Mouse (Mus musculus) kidney, adult 11 months (tissue): ENCODE data around the gene 4930558K02Rik.

Experiments used
- DNase-seq: peaks from one replicate; pipeline ENCODE4 v3.0.0; 2022

4930558K02Rik gene

DNA sequence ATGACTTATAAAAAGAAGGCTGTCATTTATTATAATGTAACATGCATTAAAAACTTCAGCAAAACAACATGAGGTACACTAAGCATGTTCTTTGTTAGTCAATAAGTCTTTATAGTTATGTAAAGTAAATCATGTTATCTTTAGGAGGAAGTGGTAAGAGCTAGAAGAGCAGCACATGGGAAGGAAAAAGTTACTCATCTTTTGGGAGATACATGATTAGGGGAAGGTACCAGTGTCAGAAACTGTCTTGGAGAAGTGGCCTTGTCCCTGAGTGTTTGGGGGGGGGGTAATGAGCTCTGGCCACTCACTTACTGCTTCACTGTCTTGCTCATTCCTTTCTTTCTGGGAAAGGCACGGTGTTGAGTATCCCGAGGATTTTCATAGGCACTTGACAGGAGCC lies 37.4 kb downstream of the 4930558K02Rik start:
- DNase-seq: no peak

DNA sequence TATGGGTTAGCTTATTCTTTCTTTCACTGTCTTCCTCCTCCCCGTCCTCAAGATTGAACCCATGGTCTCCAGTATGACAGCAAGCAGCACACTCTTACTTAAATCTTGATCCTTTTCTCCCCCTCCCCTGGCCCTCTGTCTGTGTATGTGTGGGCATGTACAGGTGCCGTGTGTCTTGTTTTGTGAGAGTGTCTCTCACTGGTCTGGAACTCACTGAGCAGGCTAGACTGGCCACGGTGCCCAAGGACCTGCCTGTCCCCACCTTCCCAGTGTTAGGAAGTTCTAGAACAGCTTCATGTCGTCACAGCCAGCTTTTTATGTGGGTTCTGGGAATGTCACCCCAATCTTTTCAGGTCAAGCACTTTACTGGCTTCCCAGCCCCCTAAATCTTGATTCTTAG lies 47.1 kb downstream of the 4930558K02Rik start:
- DNase-seq: no peak

DNA sequence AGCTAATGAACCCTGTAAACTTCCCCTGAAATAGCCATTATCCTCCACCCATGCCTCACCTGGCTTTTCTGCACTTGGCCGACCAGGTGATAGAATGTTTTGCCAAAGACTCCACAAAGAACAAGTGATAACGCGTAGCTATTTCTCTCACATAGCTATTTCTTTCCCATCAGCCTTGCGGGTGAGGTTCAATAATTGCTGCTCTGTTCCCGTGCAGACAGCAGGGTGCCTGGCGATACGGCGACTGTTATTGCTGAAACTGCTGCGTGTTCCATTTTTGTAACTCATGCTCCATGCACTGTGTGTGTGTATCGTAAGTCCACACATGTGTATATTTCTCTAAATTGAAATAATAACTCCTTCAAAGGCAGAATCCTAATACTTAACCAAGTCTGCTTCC lies 47.6 kb downstream of the 4930558K02Rik start:
- no peak for DNase-seq

DNA sequence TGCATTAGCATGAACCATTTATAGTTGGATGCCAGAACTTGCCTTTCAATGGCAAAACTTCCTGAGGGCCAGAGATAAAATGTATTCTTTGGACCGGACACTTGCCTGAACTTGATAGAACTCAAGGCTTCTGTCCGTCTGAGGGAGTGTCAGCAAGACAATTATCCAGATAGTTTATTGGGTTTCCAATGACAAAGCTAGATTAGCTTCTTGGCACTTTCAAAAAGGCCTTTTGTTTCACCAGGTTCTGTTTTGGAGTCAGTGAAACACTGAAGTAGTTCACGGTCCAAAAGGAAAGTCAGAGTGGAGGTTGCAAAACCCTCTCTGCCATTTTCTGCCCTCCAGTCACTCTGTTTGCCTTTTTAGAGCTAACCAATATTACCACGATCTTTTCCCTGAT lies 48.1 kb downstream of the 4930558K02Rik start:
- DNase-seq: no peak

DNA sequence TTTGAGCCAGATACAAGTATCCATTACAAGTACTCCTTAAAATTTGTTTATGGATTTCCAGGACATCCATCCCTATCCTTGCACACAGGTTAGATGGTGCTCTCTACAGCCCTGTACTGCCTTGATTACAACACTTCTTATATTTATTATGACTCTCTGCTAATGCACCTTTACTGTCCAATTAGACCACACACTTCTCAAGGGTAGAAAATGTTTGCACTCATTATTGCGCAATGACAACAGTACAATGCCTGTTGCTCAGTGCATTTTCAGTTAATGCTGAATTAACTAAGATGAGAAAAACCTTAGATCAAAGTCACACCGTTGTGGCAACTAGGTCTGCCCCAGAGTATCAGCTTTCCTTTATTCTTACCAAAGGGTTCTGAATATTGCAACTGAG lies 51.5 kb downstream of the 4930558K02Rik start:
- no peak for DNase-seq

DNA sequence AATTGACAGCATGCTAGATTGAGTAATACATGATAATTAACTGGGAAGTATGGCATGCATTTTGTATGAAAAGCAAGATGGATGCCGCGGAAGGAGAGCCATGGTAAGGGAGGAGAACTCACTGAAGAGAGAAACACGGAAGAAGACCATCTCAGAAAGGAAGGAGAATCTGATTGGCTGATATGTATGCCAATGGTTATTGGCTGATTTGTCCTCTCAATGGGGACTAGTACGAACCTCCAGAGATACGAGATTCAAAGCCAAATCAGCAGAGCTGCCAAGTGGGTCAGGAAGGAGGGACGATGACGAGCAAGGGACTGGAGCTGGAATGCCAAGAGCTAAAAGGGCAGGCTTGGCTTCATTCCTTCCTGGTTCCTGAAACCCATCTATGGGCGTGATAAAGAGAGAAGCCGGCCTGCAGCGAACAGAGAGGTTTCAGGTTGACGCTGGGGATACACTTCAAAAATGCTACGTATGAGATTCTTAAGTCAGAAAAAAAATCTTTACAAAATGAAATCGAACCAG lies 54.1 kb downstream of the 4930558K02Rik start:
- DNase-seq: no peak

DNA sequence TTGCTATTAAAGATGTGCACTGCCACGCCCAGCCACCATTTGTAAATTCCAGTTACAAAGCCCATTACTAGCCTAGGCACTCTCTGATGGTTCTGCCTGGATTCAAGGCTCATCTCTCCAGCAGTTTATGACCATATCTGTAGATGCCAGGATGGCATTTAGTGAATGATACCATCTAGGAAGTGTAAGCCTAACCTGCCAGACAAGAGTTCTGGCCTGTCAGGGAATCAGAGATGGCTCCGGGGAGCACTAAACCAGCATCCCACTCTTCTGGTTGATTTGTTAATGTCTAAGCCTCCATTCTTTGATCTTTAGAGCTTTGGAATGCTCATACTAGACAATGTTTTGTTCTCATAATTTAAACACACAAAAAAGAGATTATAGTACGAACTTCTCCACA lies 55.1 kb downstream of the 4930558K02Rik start:
- no peak for DNase-seq

DNA sequence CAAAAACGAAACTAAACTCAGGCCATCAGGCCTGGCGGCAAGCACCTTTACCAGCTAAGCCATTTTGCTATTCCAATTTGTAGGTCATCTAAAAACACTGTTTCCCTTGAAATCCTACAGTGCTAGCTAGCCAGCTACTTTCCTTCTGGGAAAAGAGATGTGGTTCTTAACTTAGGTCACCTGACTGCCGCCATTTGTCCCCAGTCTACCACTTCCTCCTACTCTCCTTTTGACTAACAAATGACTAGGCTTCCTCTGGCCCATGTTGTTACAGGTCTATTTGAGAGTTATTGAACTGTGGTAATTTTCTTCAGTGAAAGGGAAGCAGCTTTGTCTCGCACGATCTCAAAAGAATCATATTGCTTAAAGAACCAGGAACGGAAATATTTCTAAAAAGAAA lies 57.5 kb downstream of the 4930558K02Rik start:
- DNase-seq: no peak

DNA sequence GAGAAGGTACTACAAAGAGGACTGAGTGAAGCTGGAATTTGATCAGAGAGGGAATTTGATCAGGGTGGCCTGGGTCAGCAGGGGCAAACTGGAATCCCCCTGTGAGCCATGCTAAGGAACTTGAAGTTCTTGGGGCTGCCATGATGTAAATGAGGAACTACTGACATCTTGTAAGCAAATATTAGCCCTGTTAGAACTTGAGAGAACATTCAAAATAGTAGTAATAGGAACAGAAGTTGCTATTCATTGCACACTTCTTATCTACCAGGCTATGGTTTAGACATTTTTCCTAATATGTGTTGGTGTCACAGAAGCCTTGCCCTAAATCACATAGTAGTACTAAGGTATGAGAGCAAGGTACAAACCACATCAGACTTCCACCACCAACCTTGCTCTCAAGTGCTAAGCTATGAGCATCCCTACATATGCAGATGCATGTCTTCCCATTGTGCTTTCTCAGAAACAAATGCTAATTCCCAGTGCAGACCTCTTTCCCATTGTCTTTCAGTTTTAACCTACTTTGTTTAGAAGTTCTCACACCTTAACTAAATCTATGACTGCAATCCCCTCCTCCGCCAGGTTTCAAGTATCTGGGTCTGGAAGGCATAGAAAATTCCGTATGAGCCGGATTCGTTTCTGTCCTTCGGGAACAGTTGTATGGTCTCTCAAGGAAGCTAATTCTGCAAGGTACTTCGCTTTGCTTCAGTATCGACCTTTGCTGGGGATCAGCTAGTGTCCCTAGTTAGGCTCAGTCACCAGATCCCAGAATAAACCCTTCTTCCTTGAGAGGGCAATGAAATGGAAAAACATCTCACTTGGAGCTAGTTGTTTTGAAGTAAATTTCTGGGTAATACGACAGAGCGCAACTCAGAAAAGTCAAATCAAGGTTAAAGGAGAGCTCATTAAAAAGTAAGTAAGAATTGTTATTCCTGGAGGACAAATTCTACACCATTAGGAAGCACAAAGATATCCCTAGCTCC lies 58.7 kb downstream of the 4930558K02Rik start:
- DNase-seq: no peak

DNA sequence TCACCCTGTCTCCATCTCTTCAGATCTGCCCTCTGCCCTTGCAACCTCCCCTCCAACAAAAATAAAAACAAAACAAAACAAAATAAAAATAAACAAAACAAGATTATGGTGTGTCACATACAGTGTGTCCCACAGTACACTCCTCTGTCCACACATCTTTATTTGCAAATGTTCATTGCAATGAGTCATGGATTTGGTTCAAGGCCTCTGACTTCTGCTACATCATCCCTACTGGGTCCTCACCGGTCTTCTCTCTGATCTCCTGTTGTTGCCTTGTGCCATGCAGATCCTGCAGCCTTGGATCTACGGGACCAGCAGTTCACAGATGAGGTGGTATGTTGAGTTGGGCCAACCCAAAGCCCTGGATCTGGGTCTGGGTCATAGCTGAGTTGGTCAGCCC lies 59.8 kb downstream of the 4930558K02Rik start:
- DNase-seq: no peak

DNA sequence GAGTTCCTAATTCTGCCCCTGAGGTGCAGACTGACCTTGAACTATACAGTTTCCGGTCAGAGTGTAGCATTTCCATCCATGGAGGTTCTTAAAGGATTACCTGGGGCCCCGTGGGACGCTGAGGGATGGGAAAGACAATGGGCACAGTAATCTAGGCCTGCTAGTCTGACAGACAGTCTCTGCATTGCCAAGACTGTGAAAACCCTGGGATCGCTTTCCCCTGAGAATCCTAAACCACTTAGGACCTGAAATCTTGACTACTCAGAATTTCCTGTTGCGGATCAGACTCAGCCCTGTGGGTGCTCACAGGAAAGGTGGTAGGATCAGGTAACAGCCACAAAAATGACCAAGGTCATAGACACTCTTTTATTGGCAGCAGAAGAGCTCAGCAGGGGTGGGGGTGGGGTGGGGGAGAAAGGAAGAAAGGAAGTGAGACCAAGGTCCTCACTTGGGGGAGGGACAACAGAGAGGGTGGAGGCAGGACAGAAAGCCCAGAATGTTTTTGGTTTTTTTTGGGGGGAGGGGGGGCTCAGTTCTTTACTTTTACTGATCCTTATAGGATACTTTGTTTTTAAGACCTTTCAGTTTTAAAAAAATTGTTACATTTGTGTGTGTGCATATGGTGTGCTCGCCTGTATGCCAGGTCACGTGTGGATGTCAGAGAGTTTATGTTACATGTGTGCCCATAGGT lies 60.6 kb downstream of the 4930558K02Rik start:
- DNase-seq: no peak

DNA sequence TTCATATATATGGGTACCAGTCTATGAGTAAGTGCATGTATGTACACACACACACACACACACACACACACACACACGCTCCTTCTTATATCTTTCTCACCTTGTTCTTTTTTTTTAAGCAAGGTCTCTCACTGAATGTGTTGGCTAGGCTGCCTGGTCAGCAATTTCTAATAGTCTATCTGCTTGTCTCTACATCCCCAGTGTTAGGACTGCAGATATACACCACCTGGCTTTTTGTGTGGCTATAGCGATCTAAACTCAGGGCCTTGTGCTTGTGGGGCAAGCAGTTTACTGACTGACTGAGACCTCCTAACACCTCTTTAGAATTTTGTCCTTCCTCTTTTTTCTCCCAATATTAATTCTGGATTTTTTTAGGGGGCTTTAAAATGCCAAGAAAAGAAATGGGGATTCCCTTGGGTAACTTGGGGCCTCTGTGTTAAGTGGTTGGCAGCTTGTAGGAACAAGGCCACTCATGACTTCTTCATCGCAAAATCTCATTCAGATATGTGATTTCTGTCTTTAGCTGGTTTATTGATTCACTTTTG lies 61.4 kb downstream of the 4930558K02Rik start:
- DNase-seq: no peak

DNA sequence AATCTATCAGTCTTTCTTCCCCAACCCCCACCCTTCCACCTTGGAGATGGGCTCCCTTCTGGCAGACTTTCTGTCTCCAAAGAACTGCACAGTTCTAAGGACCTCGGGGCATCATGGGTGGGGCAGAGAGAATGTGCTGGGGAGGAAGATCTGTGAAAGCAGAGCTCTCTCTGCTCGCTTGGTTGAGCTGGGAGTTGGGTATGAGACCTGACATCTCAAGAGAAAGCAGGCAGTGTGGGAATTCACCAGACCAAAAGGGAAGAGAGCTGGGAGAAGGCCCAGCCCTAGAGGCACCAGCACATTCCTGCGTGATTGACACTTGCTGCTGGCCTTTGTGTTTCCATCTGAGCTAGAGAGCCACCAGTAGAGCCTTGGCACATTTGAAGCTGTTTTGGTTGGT lies 63.4 kb downstream of the 4930558K02Rik start:
- DNase-seq: no peak

DNA sequence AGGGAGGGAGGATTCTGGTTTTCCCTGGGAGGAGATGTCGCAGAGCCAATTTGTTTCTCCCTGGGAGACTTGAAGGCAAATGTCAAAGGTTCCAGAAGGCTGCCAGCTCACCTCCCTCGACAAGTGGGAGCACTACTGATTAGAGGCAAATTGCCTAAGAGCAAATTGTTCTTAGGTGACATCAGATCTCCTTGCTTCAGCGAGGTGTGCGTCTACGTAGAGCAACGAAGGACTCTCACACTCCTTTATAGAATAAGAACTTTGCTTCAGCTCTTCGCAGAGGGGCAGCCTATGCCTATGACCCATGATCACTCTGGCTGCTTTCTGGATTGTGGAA lies 65.8 kb downstream of the 4930558K02Rik start:
- DNase-seq: no peak

DNA sequence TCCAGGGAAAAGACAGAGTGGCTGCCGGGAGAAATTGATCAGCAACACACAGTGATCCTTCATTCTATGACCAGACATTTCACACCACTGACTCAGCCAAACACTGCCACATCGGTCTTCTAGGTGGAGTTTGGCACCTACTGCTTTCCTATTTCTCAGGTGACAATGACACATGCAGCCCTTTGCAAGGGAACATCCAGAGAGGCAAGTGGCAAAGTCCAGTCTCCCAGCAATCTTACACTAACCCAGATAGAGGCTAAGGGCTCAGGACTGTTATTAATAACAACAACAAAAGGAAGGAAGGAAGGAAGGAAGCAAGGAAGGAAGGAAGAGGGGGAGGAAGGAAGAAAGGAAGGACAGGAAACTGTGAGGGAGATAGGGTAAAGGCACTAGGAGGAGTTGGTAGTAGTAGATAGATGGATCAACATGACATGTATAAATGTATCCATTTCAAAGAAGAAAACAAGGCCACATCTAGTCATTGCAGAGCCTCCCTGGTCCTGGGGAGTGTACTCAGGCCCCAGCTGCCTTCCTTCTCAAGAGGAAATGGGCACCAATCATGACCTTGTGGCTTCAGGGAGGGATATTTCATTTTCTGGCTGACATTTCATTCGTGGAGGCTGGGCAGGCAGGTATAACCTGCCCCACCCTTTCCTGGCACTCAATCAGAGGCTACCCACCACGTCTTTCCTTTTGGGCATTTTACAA lies 66.3 kb downstream of the 4930558K02Rik start:
- DNase-seq: no peak

DNA sequence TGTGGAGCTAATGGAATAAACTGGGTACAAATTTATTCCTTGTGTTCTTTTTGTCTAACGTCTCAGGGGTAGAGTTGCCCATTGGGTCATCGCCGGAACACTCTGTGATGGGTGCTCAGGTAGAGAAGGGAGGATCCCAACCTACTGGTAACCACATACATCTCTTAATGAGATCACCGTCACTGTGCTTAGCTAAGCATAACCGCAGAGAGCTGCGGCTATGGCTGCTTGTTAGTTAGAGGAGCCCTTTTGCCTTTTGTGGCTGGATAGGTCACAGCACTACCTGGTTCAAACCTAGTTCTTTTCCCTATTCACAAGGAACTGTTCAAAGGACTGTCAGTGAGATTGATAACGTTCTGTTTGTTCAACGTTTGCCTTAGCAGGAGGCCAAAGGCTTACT lies 70.4 kb downstream of the 4930558K02Rik start:
- no peak for DNase-seq

DNA sequence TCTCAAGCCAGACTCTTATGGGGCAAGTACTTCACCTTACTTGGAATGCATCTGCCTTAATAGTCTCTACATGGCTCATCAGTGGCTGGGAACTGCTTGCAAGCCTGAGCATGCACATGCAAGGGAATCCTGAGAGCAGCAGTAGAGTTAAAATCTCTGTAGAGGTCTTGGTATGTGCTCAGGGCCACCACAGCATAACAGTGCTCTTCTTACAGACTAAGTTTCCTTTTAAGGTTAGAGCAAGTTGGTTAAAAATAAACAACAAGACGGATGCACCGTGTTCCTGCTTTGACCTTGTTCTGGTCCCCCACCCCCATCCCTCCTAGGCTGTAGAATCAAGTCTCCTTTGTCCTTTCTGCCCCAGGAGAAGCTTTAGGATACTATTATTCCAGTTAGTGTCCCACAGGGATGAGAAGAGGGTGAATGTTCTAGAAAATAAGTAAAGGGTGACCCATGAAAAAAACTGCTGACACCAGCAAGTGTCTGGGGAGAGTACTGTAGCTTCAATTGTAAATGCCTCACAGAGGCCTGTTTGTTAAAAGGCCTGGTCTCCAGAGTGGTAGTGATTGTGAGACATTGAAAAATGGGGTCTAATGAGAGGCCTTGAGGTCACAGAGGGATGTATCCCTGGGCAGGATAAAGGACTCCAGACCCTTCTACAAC lies 71.5 kb downstream of the 4930558K02Rik start:
- no peak for DNase-seq

DNA sequence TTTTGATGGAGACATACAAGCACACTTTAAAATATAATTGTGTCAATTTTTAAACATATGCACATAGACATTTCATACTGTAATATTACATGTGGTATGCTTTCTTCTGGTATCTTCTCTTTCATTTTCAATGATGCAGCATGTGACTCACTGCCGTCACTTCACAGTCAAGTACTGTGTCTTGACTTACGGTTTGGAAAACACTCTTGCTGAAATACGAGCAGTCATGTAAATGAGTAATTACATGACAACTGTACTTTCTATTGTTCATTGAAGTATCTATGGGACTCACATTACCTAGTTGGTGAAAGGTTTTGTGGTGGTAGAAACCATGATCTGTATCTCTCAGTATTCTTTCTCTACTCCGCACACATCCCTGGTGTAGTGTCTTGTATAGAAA lies 72.3 kb downstream of the 4930558K02Rik start:
- DNase-seq: no peak

DNA sequence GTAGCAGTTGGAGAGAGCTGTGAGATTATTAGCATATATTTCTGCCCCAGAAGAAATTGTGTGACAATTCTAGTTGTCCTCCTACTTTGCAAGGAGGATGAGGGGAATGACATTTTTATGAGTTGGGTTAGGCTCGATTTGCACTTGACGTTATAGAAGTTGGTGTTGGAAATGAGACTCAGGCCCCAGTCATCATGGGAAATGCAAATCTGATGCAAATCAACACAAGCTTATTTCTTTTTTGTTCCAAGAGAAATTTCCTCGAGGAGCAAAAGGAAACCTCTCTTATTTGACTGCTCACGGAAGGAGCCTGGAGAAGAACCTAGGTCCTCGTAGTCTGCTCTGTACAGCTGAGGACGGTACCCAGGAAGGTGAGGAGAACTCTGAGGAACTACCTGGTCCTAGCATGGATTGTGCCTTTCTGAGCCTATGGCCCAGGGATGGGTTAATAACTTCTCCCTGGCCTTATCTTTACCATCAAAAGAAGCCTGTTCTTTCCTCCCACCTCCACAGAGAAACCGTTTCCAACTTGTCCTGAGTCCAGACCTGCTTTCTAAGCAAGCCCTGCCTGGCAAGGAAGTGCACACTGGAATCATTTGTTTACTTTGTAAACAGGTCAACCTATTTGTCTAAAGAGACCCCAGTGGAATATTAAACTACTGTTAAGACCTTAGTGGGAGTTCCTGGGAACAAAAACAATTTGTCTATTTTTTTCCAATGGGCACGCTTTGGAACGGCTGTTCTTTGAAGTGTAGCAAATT lies 76.6 kb downstream of the 4930558K02Rik start:
- no peak for DNase-seq

DNA sequence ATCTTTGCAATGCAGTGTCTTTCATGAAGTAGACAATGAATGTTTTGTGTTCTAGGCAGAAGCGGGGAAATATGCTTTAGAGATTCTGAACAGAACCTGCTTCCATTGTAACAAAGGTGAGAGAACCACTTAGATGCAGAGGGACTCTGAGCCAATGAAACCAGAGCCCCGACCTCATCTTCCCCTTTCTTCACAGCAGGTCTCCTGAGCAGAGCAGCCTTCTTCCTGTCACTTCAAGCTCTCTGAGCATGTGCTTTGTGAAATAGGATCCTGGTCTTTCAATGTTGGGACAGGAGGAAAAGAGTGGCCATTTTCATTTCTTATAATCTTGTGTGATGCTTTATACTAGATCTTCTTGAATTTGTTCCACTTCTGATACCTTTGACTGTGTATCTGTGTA lies 79.3 kb downstream of the 4930558K02Rik start:
- no peak for DNase-seq

DNA sequence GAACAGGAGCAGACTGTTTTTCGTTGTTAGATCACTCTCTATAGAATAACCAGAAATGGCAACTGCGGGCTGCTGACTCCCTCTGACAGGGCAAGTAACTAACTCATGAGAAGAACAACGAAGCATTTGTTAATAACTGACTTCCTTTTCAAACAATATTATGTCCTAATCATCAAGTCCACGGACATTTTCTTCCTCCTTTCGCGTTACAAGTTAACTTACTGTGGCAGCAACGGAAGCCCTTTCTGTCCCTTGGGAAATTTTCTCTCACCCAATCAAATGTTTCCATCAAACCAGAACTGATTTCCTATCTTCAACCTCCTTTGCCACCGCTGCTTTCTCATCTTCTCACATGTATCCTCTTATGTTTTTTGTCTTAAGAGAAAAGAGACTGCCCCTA lies 82.2 kb downstream of the 4930558K02Rik start:
- DNase-seq: no peak

DNA sequence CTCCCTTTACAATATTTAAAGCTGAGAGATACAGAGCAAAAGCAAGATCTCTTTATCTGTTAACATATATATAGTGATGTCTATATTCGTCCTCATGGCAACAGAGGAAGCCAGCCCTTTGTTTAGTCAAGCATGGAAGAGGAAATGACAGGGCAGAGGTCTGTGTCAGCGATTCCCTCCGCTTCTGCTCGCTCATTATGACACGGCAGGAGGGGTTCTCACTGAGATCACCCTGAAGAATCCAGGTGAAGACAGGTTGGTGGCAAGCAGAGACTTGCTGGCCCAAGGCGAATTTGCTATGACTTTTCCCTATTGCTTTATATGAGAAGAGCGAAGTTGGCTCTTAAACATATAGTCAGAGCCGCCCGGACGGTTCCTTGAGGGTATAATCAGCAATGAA lies 83.3 kb downstream of the 4930558K02Rik start:
- no peak for DNase-seq
